Mouse (Mus musculus): ENCODE data around the gene Rmdn3. TPM values are rescaled to one million over a fixed set of nuclear protein-coding genes. Genes with fewer than 3 reads are reported as not detected.

Rmdn3 gene
- total and polyA plus RNA-seq, 3 experiments, result 41.8 to 59.1 (median 49.9) TPM

GRCm38 (mm10) chr2:119197493-119197892 is 40.7 kb upstream of the Rmdn3 start:
- DNase-seq (ENCODE audit: extremely low read depth), result no peak
- in situ Hi-C loops (cut with MboI; ENCODE audit: low pct_ligation_motif_present, low pct_unique_long_range_greater_than_20kb, low sequenced_read_pairs) (loop anchor here (10.0 to 25.0 kb wide), 3 partner anchors 53 to 435 kb away; partner anchors contain the start of genes Ccdc9b and Phgr1), dilution Hi-C loops (cut with MboI; ENCODE audit: extremely low pct_ligation_motif_present, extremely low pct_unique_long_range_greater_than_20kb, low sequenced_read_pairs) (no loop called here)
- Histone ChIP-seq H3K9ac (ENCODE audit: insufficient read depth, low read depth) (no peak overlapping the region), H3K4me2 (ENCODE audit: insufficient read depth, low read depth, poor library complexity, severe bottlenecking) (no peak overlapping the region), H3K9me3 (replicated peaks; ENCODE audit: low read length) (no peaks in the 10 kb centered on the region), H3K27ac (ENCODE audit: insufficient read depth, low read depth) (no peak overlapping the region), H3K36me3 (replicated peaks in 1 of 2; ENCODE audit: control insufficient read depth in 1 of 2, insufficient read depth in 1 of 2, low read length in 1 of 2) (no peaks in the 10 kb centered on the region), H3K4me3 (replicated peaks in 1 of 3; ENCODE audit: low read depth in 2 of 3, low read length in 2 of 3, poor library complexity in 1 of 3) (no peak overlapping the region), H3K79me2 (replicated peaks; ENCODE audit: control insufficient read depth, extremely low read depth, insufficient read depth, poor library complexity, severe bottlenecking) (no peaks in the 10 kb centered on the region; the same call in 1 of the 2 replicates), H3K27me3 (replicated peaks) (no peaks in the 10 kb centered on the region), H3K4me1 (ENCODE audit: control insufficient read depth in 1 of 2, insufficient read depth in 2 of 2) (peaks cover 2 to 22% of the 10 kb centered on the region in 2 experiments)
- TF ChIP-seq POLR2AphosphoS2 (IDR thresholded peaks at IDR 0.05; ENCODE audit: low read depth, low read length), result no peak
- TF ChIP-seq MEF2A (IDR thresholded peaks at IDR 0.05; ENCODE audit: borderline replicate concordance, low read depth, low read length), result no peak
- TF ChIP-seq USF2 (conservative IDR thresholded peaks at IDR 0.05; ENCODE audit: low read depth, low read length), result no peak

DNA sequence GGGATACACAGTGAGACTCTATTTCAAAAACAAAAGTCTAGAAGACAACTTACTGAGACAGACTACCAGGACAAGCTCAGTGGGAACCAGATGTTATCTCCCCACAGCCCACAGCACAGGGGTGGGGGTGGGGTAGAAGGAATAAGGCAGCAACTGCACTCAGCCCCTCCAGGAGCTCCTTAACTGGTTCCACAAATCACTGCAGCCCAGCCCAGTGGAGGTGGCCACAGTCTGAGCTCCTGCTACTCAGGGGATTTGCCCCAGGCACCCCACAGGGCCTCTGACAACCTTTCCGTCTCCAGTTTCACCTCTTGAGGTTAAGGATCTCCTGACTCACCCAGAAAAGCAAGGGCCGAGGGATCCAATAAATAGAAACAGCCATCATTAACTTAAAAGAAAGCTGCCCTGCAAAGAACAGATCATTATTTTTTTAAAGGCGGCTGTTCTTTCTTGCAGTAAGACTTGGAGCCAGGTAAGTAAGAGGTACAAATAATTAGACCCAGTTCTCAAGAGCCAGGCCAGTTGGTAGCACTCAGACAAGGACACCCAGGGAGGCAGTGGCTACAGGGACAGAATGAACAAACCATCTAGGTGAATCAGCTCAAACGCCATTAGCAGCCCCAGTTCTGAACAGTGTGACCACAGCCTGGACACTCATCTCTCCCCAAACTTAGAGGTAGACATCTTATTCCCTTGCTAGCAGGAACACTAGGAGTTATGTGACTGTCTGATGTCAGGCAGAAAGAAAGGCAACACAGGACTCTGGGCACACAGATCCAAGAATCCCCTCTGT is 39.7 kb upstream of the Rmdn3 start:
- H3K79me2 ChIP-seq (replicated peaks; ENCODE audit: control insufficient read depth, extremely low read depth, insufficient read depth, poor library complexity, severe bottlenecking), result no peaks in the 10 kb centered on the region; the same call in 1 of the 2 replicates
- no peak overlapping the region for H3K9ac ChIP-seq (ENCODE audit: insufficient read depth, low read depth)
- no peak overlapping the region for H3K27ac ChIP-seq (ENCODE audit: insufficient read depth, low read depth)
- no peaks in the 10 kb centered on the region for H3K27me3 ChIP-seq (replicated peaks)
- in situ Hi-C loops (cut with MboI; ENCODE audit: low pct_ligation_motif_present, low pct_unique_long_range_greater_than_20kb, low sequenced_read_pairs), result loop anchor here (10.0 to 25.0 kb wide), 3 partner anchors 52 to 434 kb away; partner anchors contain the start of genes Ccdc9b and Phgr1
- dilution Hi-C loops (cut with MboI; ENCODE audit: extremely low pct_ligation_motif_present, extremely low pct_unique_long_range_greater_than_20kb, low sequenced_read_pairs), result no loop called here
- H3K36me3 ChIP-seq (replicated peaks in 1 of 2; ENCODE audit: control insufficient read depth in 1 of 2, insufficient read depth in 1 of 2, low read length in 1 of 2), result no peaks in the 10 kb centered on the region
- TF ChIP-seq E2F4 (IDR thresholded peaks at IDR 0.05; ENCODE audit: insufficient replicate concordance, low read depth, low read length) (no peak), MYC (IDR thresholded peaks at IDR 0.05; ENCODE audit: low read depth, low read length) (no peak), RCOR1 (conservative IDR thresholded peaks at IDR 0.05; ENCODE audit: low read depth, low read length) (no peak), IRF4 (IDR thresholded peaks at IDR 0.05; ENCODE audit: low read depth, low read length) (no peak), SIN3A (IDR thresholded peaks at IDR 0.05; ENCODE audit: low read length) (no peak), USF1 (IDR thresholded peaks at IDR 0.05; ENCODE audit: low read depth, low read length) (no peak), NELFE (IDR thresholded peaks at IDR 0.05; ENCODE audit: low read depth, low read length) (no peak), CHD1 (IDR thresholded peaks at IDR 0.05; ENCODE audit: low read depth, low read length) (no peak)
- H3K4me3 ChIP-seq (replicated peaks in 1 of 3; ENCODE audit: low read depth in 2 of 3, low read length in 2 of 3, poor library complexity in 1 of 3), result no peak overlapping the region
- H3K4me2 ChIP-seq (ENCODE audit: insufficient read depth, low read depth, poor library complexity, severe bottlenecking), result no peak overlapping the region
- H3K4me1 ChIP-seq (ENCODE audit: control insufficient read depth in 1 of 2, insufficient read depth in 2 of 2), result peaks cover 2 to 22% of the 10 kb centered on the region in 2 experiments
- no peak for DNase-seq (ENCODE audit: extremely low read depth)
- no peaks in the 10 kb centered on the region for H3K9me3 ChIP-seq (replicated peaks; ENCODE audit: low read length)

- no peaks in the 10 kb centered on the region for H3K27me3 ChIP-seq (replicated peaks)
- DNase-seq (ENCODE audit: extremely low read depth), result no peak
- no peaks in the 10 kb centered on the region for H3K79me2 ChIP-seq (replicated peaks; ENCODE audit: control insufficient read depth, extremely low read depth, insufficient read depth, poor library complexity, severe bottlenecking)
- H3K4me2 ChIP-seq (ENCODE audit: insufficient read depth, low read depth, poor library complexity, severe bottlenecking), result no peak overlapping the region
- H3K4me1 ChIP-seq (ENCODE audit: control insufficient read depth in 1 of 2, insufficient read depth in 2 of 2), result peaks cover 2 to 23% of the 10 kb centered on the region in 2 experiments
- H3K9me3 ChIP-seq (replicated peaks; ENCODE audit: low read length), result no peaks in the 10 kb centered on the region
- in situ Hi-C loops (cut with MboI; ENCODE audit: low pct_ligation_motif_present, low pct_unique_long_range_greater_than_20kb, low sequenced_read_pairs) (loop anchor here (10.0 to 25.0 kb wide), 3 partner anchors 49 to 432 kb away; partner anchors contain the start of genes Ccdc9b and Phgr1), dilution Hi-C loops (cut with MboI; ENCODE audit: extremely low pct_ligation_motif_present, extremely low pct_unique_long_range_greater_than_20kb, low sequenced_read_pairs) (no loop called here)
- TF ChIP-seq SMC3 (IDR thresholded peaks at IDR 0.05; ENCODE audit: low read depth, low read length), result no peak
- no peak for TF ChIP-seq RAD21 (IDR thresholded peaks at IDR 0.05; ENCODE audit: low read depth, low read length)
- no peak for TF ChIP-seq ZC3H11A (IDR thresholded peaks at IDR 0.05; ENCODE audit: low read depth, low read length)
- no peak overlapping the region for H3K9ac ChIP-seq (ENCODE audit: insufficient read depth, low read depth)
- H3K4me3 ChIP-seq (replicated peaks in 1 of 3; ENCODE audit: low read depth in 2 of 3, low read length in 2 of 3, poor library complexity in 1 of 3), result no peak overlapping the region
- no peak overlapping the region for H3K27ac ChIP-seq (ENCODE audit: insufficient read depth, low read depth)
- H3K36me3 ChIP-seq (replicated peaks in 1 of 2; ENCODE audit: control insufficient read depth in 1 of 2, insufficient read depth in 1 of 2, low read length in 1 of 2), result peaks cover 0 to 2% of the 10 kb centered on the region in 2 experiments
Measured at GRCm38 (mm10) chr2:119194140-119194539, 37.3 kb upstream of the Rmdn3 start.
